Mouse (Mus musculus) hindbrain, postnatal 0 days (tissue): ENCODE data around the gene Trp53rkb. TPM values are rescaled to one million over a fixed set of nuclear protein-coding genes. Genes with fewer than 3 reads are reported as not detected.
"Not testable (repeated sequence)": the region's sequence is repeated elsewhere in the genome, so short reads cannot be mapped to it uniquely, and the experiment has no call there.

Experiments
- ATAC-seq: fragments of 200-750 bp; cut with Nextera tagmentation; 2 replicates; pipeline ENCODE4 v1.8.0; 2017; ENCODE audit warnings: mild to moderate bottlenecking, moderate TSS enrichment, moderate library complexity
- DNase-seq: peaks from one replicate; pipeline ENCODE4 v3.0.0-alpha.2; 2015; ENCODE audit warnings: low spot score
- H3K27ac ChIP-seq: fragments of 300-500 bp; sonication (generic); 2 replicates; pipeline ENCODE4 v1.5.1; 2014; ENCODE audit warnings: mild to moderate bottlenecking
- H3K27me3 ChIP-seq: fragments of 300-500 bp; sonication (generic); 2 replicates; pipeline ENCODE4 v1.6.1; 2014; ENCODE audit warnings: low read length, mixed read lengths; ENCODE audit not compliant: insufficient read depth
- H3K36me3 ChIP-seq: fragments of 300-500 bp; sonication (generic); 2 replicates; pipeline ENCODE4 v1.6.1; 2014; ENCODE audit warnings: low read length, mixed read lengths; ENCODE audit not compliant: insufficient read depth
- H3K4me1 ChIP-seq: fragments of 300-500 bp; sonication (generic); 2 replicates; pipeline ENCODE4 v1.6.1; 2014; ENCODE audit warnings: antibody characterized with exemption, low read length, mixed read lengths; ENCODE audit not compliant: insufficient read depth
- H3K4me2 ChIP-seq: fragments of 300-500 bp; sonication (generic); 2 replicates; pipeline ENCODE4 v1.6.1; 2014; ENCODE audit warnings: low read depth, mild to moderate bottlenecking, low read length, moderate library complexity, mixed read lengths
- H3K4me3 ChIP-seq: fragments of 300-500 bp; sonication (generic); 2 replicates; pipeline ENCODE4 v1.5.1; 2014; ENCODE audit warnings: low read length
- H3K9ac ChIP-seq: fragments of 300-500 bp; sonication (generic); replicated peaks from 2 replicates; pipeline ENCODE4 v1.6.1; 2014; ENCODE audit warnings: mild to moderate bottlenecking, low read length, moderate library complexity, mixed read lengths
- H3K9me3 ChIP-seq: fragments of 300-500 bp; sonication (generic); 2 replicates; pipeline ENCODE4 v1.6.1; 2016; ENCODE audit warnings: low read length, mixed read lengths
- CTCF ChIP-seq: IDR thresholded peaks from 2 replicates; pipeline ENCODE4 v1.5.1; 2016; ENCODE audit warnings: antibody characterized with exemption, control low read depth, low read depth
- WGBS: fragments of 180-500 bp; shearing (Covaris S2); extraction: QIAGEN DNeasy Blood & Tissue Kit; methylation state at CpG from one replicate; pipeline ENCODE4 v1.1.7; 2014; 5-methylcytosine and 5-hydroxymethylcytosine counted together
- polyA plus RNA-seq: library from polyadenylated mRNA; unstranded; fragments of >200 nt; fragmentation: Nextera tagmentation; extraction: Ambion mirVana; gene quantifications from 2 replicates; pipeline ENCODE4 v1.2.1, GENCODE M21; 2015
- total RNA-seq: library from RNA; depleted of rRNA; stranded (reverse); fragments of >200 nt; gene quantifications from 2 replicates; pipeline ENCODE4 v1.2.3, GENCODE M21; 2014

Trp53rkb gene
- total and polyA plus RNA-seq, 2 experiments from 2014 or later, result 7.2 to 11.3 TPM

DNA sequence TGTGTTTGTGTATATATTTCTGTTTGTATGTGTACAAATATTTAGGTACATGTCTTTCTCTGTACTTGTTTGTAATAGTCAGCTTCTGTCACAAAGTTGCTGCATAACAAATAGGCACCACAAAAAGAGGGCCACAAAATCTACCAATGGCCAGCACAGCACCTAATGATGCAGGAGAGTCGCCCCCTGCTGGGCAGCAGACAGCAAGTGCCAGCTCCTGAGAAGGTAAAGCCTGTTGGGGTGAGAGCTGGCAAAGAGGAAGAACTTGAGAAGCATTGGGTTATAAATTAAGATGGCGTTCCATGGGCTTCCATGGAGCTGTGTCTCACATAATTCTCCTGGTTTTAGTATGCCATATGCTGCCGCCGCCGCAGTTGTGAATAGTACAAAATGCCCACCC, 593 bp upstream of the Trp53rkb start:
- Histone ChIP-seq H3K36me3 (peaks cover 4% of the 10 kb centered on the region; the same call in 1 of the 2 replicates), H3K27ac (peak overlapping the region; percentile 54; the same call in 1 of the 2 replicates), H3K9me3 (no peaks in the 10 kb centered on the region), H3K9ac (no peak overlapping the region), H3K4me3 (no peak overlapping the region), H3K4me2 (no peak overlapping the region), H3K27me3 (no peaks in the 10 kb centered on the region), H3K4me1 (peaks cover 4% of the 10 kb centered on the region; the same call in 1 of the 2 replicates)
- TF ChIP-seq CTCF, result peak; percentile 34; the same call in 1 of the 2 replicates
- 59% methylated on average over 5 of the region's 5 CpGs for WGBS
- ATAC-seq (no peak), DNase-seq (no peak)

DNA sequence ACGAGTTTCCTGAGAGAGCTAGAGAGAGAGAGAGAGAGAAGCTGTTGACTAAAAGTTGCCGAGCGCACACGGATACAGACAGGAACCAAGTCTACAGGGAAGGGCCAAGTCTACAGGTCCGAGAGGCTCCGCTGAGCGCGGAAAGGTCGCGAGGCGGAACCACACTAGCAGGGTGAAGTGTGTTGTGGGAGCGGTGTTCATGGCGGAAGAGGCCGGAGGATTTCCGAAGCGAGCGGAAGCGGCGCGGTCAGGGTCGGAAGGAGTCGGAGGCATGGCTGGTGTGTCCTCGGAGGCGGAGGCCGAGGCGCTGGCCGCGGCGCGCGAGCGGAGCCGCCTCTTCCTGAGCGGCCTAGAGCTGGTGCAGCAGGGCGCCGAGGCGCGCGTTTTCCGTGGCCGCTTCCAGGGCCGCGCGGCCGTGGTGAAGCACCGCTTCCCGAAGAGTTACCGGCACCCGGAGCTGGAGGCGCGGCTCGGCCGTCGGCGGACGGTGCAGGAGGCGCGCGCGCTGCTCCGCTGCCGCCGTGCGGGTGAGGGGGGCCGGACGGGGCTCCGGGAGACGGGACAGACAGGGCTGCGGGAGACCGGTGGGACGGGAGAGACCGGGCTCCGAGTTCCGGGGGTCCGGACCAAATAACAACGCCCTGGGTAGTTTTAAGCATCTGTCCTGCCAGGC, 1.3 kb downstream of the Trp53rkb start:
- peak; percentile 90 for ATAC-seq
- under 1% methylated on average over 73 of the region's 76 CpGs for WGBS
- Histone ChIP-seq H3K36me3 (peaks cover 12% of the 10 kb centered on the region; the same call in 1 of the 2 replicates), H3K27ac (peak overlapping the region; percentile 80), H3K4me3 (peak overlapping the region; percentile 72), H3K4me2 (peak overlapping the region; percentile 59), H3K9ac (peak overlapping the region; percentile 67)
- DNase-seq, result peak; percentile 90
- H3K9me3 ChIP-seq, H3K4me1 ChIP-seq, H3K27me3 ChIP-seq: not testable (repeated sequence)

DNA sequence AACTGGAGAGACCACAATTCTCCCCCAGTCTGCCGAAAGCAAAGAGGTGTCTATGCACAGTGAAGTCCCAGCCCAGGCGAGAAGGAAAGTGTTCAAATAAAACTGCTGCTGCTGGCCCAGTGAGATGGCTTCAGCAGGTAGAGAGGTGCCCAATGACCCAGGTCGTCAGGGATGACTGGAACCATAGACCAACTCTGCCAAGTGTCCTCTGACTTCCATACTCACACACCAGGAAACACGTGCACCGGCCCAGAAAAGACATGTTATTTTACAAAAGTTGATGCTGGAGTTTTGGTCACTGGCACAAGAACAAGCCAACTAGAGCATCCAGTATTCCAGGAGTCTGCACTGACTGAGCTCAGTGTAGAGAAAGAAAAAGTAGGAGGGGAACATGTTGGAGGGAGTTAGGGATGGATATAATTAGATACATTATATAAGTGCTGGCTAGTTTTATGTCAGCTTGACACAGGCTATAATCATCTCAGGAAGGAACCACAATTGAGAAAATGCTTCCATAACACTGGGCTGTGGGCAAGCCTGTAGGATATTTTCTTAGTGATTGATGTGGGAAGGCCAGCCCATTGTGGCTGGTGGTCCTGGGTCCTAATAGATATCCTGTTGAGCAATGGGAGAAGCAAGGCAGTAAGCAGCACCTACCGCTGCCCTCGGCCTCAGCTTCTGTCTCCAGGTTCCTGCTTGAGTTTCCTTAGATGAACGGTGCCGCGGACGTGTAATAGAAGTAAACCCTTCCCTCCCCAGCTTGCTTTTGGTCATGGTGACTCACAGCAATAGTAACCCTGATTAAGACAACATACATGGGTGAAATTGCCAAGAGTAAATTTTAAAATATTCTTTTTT, 7.5 kb downstream of the Trp53rkb start:
- no peak for DNase-seq
- H3K4me3 ChIP-seq, result no peak overlapping the region
- peaks cover 12% of the 10 kb centered on the region; the same call in 1 of the 2 replicates for H3K36me3 ChIP-seq
- ATAC-seq, result no peak
- no peak overlapping the region for H3K27ac ChIP-seq
- TF ChIP-seq CTCF, result no peak
- no peaks in the 10 kb centered on the region for H3K9me3 ChIP-seq
- H3K4me1 ChIP-seq, result no peaks in the 10 kb centered on the region
- no peaks in the 10 kb centered on the region for H3K27me3 ChIP-seq
- no peak overlapping the region for H3K9ac ChIP-seq
- 82% methylated on average over 11 of the region's 11 CpGs for WGBS
- no peak overlapping the region for H3K4me2 ChIP-seq

DNA sequence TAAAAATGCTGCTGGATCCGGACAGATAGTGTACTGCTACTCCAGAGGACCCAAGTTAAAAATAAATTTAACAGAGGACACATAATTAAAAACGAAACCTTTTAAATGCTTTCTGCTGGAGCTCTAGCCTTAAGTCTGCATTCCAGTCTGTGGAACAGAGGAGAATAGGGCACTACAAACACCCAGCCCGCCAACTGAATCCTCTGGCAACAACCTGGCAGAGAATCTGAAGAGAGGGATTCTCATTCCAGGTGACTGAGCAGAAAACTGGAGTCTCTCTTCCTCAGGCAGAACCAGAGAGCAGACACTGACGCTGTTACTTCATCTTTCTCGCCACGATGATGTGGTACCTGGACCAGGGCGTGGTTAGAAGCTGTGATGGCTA, 8.1 kb downstream of the Trp53rkb start:
- ATAC-seq, result no peak
- Histone ChIP-seq H3K9ac (no peak overlapping the region), H3K9me3 (no peaks in the 10 kb centered on the region), H3K27me3 (no peaks in the 10 kb centered on the region), H3K36me3 (peaks cover 12% of the 10 kb centered on the region; the same call in 1 of the 2 replicates), H3K4me1 (no peaks in the 10 kb centered on the region), H3K4me3 (no peak overlapping the region), H3K4me2 (no peak overlapping the region), H3K27ac (no peak overlapping the region)
- no peak for TF ChIP-seq CTCF
- 88% methylated on average over 7 of the region's 7 CpGs for WGBS
- no peak for DNase-seq

DNA sequence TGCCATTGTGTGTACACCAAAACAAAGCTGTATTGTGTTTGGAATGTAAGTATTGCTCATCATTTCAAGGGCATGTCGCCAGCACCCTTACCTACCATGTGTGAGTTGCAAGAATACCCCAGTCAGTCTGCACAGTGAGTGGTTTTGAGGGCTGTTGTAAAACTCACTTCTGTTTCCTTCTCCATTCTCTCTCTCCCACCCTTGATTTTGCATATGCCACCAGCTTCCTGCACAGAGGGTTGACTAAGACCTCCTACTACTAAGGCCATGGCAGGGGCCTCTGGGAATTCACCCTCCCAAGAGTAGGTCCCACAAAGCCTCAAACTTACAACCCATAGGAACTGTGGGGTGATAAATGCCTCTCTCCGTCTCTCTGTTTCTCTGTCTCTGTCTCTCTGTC, 9.1 kb downstream of the Trp53rkb start:
- H3K4me3 ChIP-seq, result no peak overlapping the region
- H3K4me2 ChIP-seq, result no peak overlapping the region
- H3K9ac ChIP-seq, result no peak overlapping the region
- no peaks in the 10 kb centered on the region for H3K27me3 ChIP-seq
- no peak overlapping the region for H3K27ac ChIP-seq
- no peaks in the 10 kb centered on the region for H3K4me1 ChIP-seq
- 70% methylated on average over 2 of the region's 2 CpGs for WGBS
- no peaks in the 10 kb centered on the region for H3K9me3 ChIP-seq
- no peak for ATAC-seq
- DNase-seq, result no peak
- peaks cover 11% of the 10 kb centered on the region; the same call in 1 of the 2 replicates for H3K36me3 ChIP-seq
- TF ChIP-seq CTCF, result no peak

DNA sequence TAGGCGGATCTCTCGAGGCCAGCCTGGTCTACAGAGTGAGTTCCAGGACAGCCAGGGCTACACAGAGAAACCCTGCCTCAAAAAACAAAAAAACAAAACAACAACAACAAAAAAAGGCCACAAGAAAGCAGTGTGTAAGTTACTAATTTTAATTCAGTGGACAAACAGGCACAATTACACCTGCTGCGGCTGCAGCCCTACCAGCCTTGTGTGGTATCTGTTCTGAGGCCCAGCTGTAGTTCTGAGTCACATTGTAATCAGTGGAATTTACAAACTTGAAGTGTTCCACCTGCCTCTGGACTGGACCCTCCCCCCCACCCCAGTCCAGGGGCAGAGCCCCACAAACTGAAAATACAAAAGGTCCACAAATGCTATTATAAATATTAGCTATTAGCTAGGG, 11.0 kb downstream of the Trp53rkb start:
- 92% methylated on average over 3 of the region's 3 CpGs for WGBS
- no peak overlapping the region for H3K9ac ChIP-seq
- no peak overlapping the region for H3K4me2 ChIP-seq
- no peaks in the 10 kb centered on the region for H3K27me3 ChIP-seq
- H3K4me3 ChIP-seq, result no peak overlapping the region
- H3K36me3 ChIP-seq, result no peaks in the 10 kb centered on the region
- no peak overlapping the region for H3K27ac ChIP-seq
- DNase-seq (no peak), ATAC-seq (no peak)
- H3K9me3 ChIP-seq, result no peaks in the 10 kb centered on the region
- no peak for TF ChIP-seq CTCF
- H3K4me1 ChIP-seq, result no peaks in the 10 kb centered on the region
